Mouse (Mus musculus) heart, postnatal 0 days (tissue): ENCODE data around the gene Rbm47.

Source experiments
- CTCF ChIP-seq: IDR thresholded peaks from 2 replicates; pipeline ENCODE4 v1.5.1; 2016; ENCODE audit warnings: antibody characterized with exemption, control low read depth, low read depth
- EP300 ChIP-seq: IDR thresholded peaks from 2 replicates; pipeline ENCODE4 v1.6.1; 2016; ENCODE audit warnings: antibody characterized with exemption, low read depth

GRCm38 (mm10) chr5:66062046-66062929 lies 110.6 kb downstream of the Rbm47 start:
- TF ChIP-seq CTCF, result no peak
- no peak for TF ChIP-seq EP300
